Mouse (Mus musculus) liver, embryonic 14.5 days (tissue): ENCODE measurements around the gene Pop7.

Experiments
- CTCF ChIP-seq: IDR thresholded peaks from 2 replicates; pipeline ENCODE4 v1.5.1; 2016; ENCODE audit warnings: antibody characterized with exemption, low read depth, control low read depth
- EP300 ChIP-seq: IDR thresholded peaks from 2 replicates; pipeline ENCODE4 v1.6.1; 2016; ENCODE audit warnings: antibody characterized with exemption, low read depth

DNA sequence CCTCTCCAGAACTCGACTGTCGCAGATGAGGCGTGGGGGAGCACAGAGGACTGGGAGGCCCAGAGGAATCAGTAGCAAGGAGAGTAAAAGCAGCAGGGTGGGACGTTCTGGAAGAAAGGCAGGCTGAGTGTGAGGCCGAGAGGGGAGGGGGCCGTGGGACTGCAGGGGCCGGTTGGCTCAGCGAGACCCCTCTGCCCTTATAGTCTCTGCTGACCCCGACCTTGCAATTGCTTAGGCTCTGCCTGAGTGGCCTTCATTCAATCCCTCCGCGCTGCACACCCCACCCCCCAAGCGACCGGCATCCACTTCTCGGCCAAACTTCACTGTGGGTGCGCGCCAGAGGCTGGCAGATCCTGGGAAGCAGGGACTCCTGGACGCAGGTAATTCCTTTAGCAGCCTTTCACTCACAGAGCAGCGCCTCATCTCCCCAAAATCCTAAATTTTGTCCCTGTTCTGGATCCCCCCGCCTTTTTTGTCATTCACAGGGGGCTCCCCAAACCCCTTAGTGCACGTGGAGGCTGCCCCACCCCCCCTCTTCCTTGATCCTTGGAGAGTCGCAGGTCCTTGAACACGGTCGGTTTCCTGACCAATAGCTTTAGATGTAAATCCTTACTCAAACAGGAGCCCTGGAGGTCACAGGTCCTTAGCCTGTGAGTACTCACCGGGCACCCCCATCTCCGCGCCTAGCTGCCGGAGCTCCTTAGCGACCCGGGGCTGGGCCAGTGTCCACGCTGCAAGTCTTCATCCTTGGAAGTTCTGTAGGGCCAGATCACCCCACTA is 17.1 kb downstream of the Pop7 start:
- TF ChIP-seq CTCF, result no peak
- TF ChIP-seq EP300, result no peak
